16 mouse cellular contexts compared by ENCODE assay signal in the genomic region with DNA sequence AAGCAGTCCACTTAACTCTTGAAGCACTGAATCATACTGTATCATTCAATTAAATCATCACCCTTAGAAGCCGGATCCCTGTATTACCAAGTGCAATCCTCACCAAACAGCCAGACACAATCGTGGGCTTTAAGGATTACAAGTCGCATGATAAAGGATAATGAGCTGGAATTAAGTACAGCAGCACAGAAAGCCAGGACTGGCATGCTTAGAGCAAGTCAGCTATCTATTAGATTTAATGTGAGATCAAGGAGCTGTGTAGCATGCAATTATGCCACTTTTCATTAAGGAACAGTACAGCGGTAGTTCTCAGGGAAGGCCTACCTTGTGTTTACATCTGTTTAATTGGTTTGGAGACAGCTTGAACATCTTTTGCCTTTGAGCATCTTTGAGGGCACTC.
"Had no signal": no experiment of that assay in that cellular context is flagged by ENCODE, and none has a peak within 500 bp of the region (broad histone marks: within the 10 kb centered on the region; RNA-seq: fewer than 3 reads in every experiment).

No protein-coding gene starts in this region.

- H3K9ac ChIP-seq: intestine, embryonic 15.5 days; kidney, embryonic 15.5 days; liver, embryonic 13.5 days had no signal

- H3K27me3 ChIP-seq: intestine, embryonic 15.5 days; kidney, embryonic 15.5 days; liver, embryonic 13.5 days had no signal

- ATAC-seq: intestine, embryonic 15.5 days had no signal

- H3K27ac ChIP-seq: intestine, embryonic 15.5 days; kidney, embryonic 15.5 days; left cerebral cortex, adult 2 months; liver, embryonic 13.5 days; macrophage had no signal

- H3K4me3 ChIP-seq: intestine, embryonic 15.5 days; kidney, embryonic 15.5 days; left cerebral cortex, adult 2 months; liver, embryonic 13.5 days had no signal

- DNase-seq: kidney, adult 11 months; kidney, adult 8-10 months; kidney, postnatal 10 days; kidney, postnatal 36 days; layer of hippocampus, postnatal 36 days; liver, embryonic 13.5 days; lung, adult 2 months; lung, postnatal 14 days; right cerebral cortex, postnatal 25 days; spleen, adult 18-20 months; thymus, adult 18-20 months; thymus, postnatal 36 days had no signal

- H3K4me2 ChIP-seq: intestine, embryonic 15.5 days; kidney, embryonic 15.5 days; liver, embryonic 13.5 days had no signal

- H3K36me3 ChIP-seq: intestine, embryonic 15.5 days; kidney, embryonic 15.5 days; liver, embryonic 13.5 days had no signal

- H3K4me1 ChIP-seq: intestine, embryonic 15.5 days; kidney, embryonic 15.5 days; liver, embryonic 13.5 days had no signal

- H3K9me3 ChIP-seq: intestine, embryonic 15.5 days; kidney, embryonic 15.5 days; liver, embryonic 13.5 days had no signal
